Mouse (Mus musculus) heart, postnatal 0 days (tissue): ENCODE data around the gene Xkrx. TPM values are rescaled to one million over a fixed set of nuclear protein-coding genes. Genes with fewer than 3 reads are reported as not detected.

Experiments used
- ATAC-seq: fragments of 200-750 bp; cut with Nextera tagmentation; 2 replicates; pipeline ENCODE4 v1.8.0; 2017; ENCODE audit warnings: low read depth, moderate number of reproducible peaks, moderate library complexity; ENCODE audit not compliant: insufficient read depth
- DNase-seq: peaks from one replicate; pipeline ENCODE4 v3.0.0-alpha.2; 2016; ENCODE audit warnings: low spot score
- H3K27ac ChIP-seq: fragments of 300-500 bp; sonication (generic); 2 replicates; pipeline ENCODE4 v1.5.1; 2014; ENCODE audit warnings: low read depth, mild to moderate bottlenecking
- H3K27me3 ChIP-seq: fragments of 300-500 bp; sonication (generic); 2 replicates; pipeline ENCODE4 v1.6.1; 2014; ENCODE audit warnings: low read length, mixed read lengths; ENCODE audit not compliant: control insufficient read depth, insufficient read depth
- H3K36me3 ChIP-seq: fragments of 300-500 bp; sonication (generic); replicated peaks from 2 replicates; pipeline ENCODE4 v1.6.1; 2014; ENCODE audit warnings: low read length, mixed read lengths; ENCODE audit not compliant: control insufficient read depth, insufficient read depth
- H3K4me1 ChIP-seq: fragments of 300-500 bp; sonication (generic); 2 replicates; pipeline ENCODE4 v1.6.1; 2014; ENCODE audit warnings: antibody characterized with exemption; ENCODE audit not compliant: control insufficient read depth, insufficient read depth
- H3K4me2 ChIP-seq: fragments of 300-500 bp; sonication (generic); 2 replicates; pipeline ENCODE4 v1.6.1; 2014; ENCODE audit warnings: low read depth, mild to moderate bottlenecking, low read length, moderate library complexity
- H3K4me3 ChIP-seq: fragments of 300-500 bp; sonication (generic); 2 replicates; pipeline ENCODE4 v1.5.1; 2014; ENCODE audit warnings: low read depth, low read length
- H3K9ac ChIP-seq: fragments of 300-500 bp; sonication (generic); replicated peaks from 2 replicates; pipeline ENCODE4 v1.6.1; 2014; ENCODE audit warnings: low read depth, low read length, mixed read lengths
- H3K9me3 ChIP-seq: fragments of 300-500 bp; sonication (generic); replicated peaks from 2 replicates; pipeline ENCODE4 v1.6.1; 2016; ENCODE audit warnings: low read length; ENCODE audit not compliant: control insufficient read depth
- CTCF ChIP-seq: IDR thresholded peaks from 2 replicates; pipeline ENCODE4 v1.5.1; 2016; ENCODE audit warnings: antibody characterized with exemption, control low read depth, low read depth
- EP300 ChIP-seq: IDR thresholded peaks from 2 replicates; pipeline ENCODE4 v1.6.1; 2016; ENCODE audit warnings: antibody characterized with exemption, low read depth
- WGBS: fragments of 180-500 bp; shearing (Covaris S2); extraction: QIAGEN DNeasy Blood & Tissue Kit; methylation state at CpG from one replicate; pipeline ENCODE4 v1.1.7; 2014; 5-methylcytosine and 5-hydroxymethylcytosine counted together
- polyA plus RNA-seq: library from polyadenylated mRNA; unstranded; fragments of >200 nt; fragmentation: Nextera tagmentation; extraction: Ambion mirVana; gene quantifications from 2 replicates; pipeline ENCODE4 v1.2.1, GENCODE M21; 2015
- total RNA-seq: library from RNA; depleted of rRNA; stranded (reverse); fragments of >200 nt; gene quantifications from 2 replicates; pipeline ENCODE4 v1.2.3, GENCODE M21; 2014; ENCODE audit warnings: low replicate concordance

The Xkrx gene
- total and polyA plus RNA-seq, 2 experiments from 2014 or later = 0.31 TPM; not detected in 1

- TF ChIP-seq CTCF = no peak
- ATAC-seq = no peak
- Histone ChIP-seq H3K4me2 (no peak overlapping the region), H3K9ac (no peak overlapping the region), H3K4me1 (no peaks in the 10 kb centered on the region), H3K27me3 (no peaks in the 10 kb centered on the region), H3K27ac (no peak overlapping the region), H3K4me3 (no peak overlapping the region), H3K36me3 (no peaks in the 10 kb centered on the region), H3K9me3 (no peaks in the 10 kb centered on the region)
- WGBS = 88% methylated on average over 1 of the region's 1 CpGs
- no peak for DNase-seq
Measured at GRCm38 (mm10) chrX:134170584-134170983, 8.7 kb upstream of the Xkrx start.

GRCm38 (mm10) chrX:134163484-134163883 lies 1.6 kb upstream of the Xkrx start:
- no peak for DNase-seq
- Histone ChIP-seq H3K9ac (no peak overlapping the region), H3K27ac (no peak overlapping the region), H3K27me3 (no peaks in the 10 kb centered on the region), H3K9me3 (no peaks in the 10 kb centered on the region), H3K4me3 (no peak overlapping the region), H3K4me2 (no peak overlapping the region), H3K36me3 (no peaks in the 10 kb centered on the region), H3K4me1 (no peaks in the 10 kb centered on the region)
- 46% methylated on average over 4 of the region's 4 CpGs for WGBS
- no peak for TF ChIP-seq EP300
- TF ChIP-seq CTCF = no peak
- no peak for ATAC-seq

GRCm38 (mm10) chrX:134162826-134163225 lies 950 bp upstream of the Xkrx start:
- Histone ChIP-seq H3K9me3 (no peaks in the 10 kb centered on the region), H3K9ac (no peak overlapping the region), H3K27ac (no peak overlapping the region), H3K36me3 (no peaks in the 10 kb centered on the region), H3K4me1 (no peaks in the 10 kb centered on the region), H3K4me3 (peak overlapping the region; percentile 15; the same call in 1 of the 2 replicates), H3K27me3 (no peaks in the 10 kb centered on the region), H3K4me2 (peak overlapping the region; percentile 41; the same call in 1 of the 2 replicates)
- no peak for TF ChIP-seq CTCF
- no peak for TF ChIP-seq EP300
- 18% methylated on average over 11 of the region's 11 CpGs for WGBS
- DNase-seq (no peak), ATAC-seq (no peak)

GRCm38 (mm10) chrX:134160442-134160841 lies 1.4 kb downstream of the Xkrx start:
- ATAC-seq (no peak), DNase-seq (no peak)
- H3K4me1 ChIP-seq = no peaks in the 10 kb centered on the region
- H3K9me3 ChIP-seq = no peaks in the 10 kb centered on the region
- no peaks in the 10 kb centered on the region for H3K36me3 ChIP-seq
- WGBS = 54% methylated on average over 2 of the region's 2 CpGs
- H3K4me2 ChIP-seq = no peak overlapping the region
- H3K4me3 ChIP-seq = no peak overlapping the region
- H3K9ac ChIP-seq = no peak overlapping the region
- H3K27ac ChIP-seq = no peak overlapping the region
- no peak for TF ChIP-seq CTCF
- no peak for TF ChIP-seq EP300
- H3K27me3 ChIP-seq = no peaks in the 10 kb centered on the region

GRCm38 (mm10) chrX:134158151-134158550 lies 3.7 kb downstream of the Xkrx start:
- 43% methylated on average over 7 of the region's 7 CpGs for WGBS
- TF ChIP-seq EP300 (no peak), CTCF (no peak)
- Histone ChIP-seq H3K4me3 (no peak overlapping the region), H3K9ac (no peak overlapping the region), H3K36me3 (no peaks in the 10 kb centered on the region), H3K9me3 (no peaks in the 10 kb centered on the region), H3K4me2 (no peak overlapping the region), H3K27ac (no peak overlapping the region), H3K4me1 (no peaks in the 10 kb centered on the region), H3K27me3 (no peaks in the 10 kb centered on the region)
- DNase-seq (no peak), ATAC-seq (no peak)

- Histone ChIP-seq H3K9ac (no peak overlapping the region), H3K9me3 (no peaks in the 10 kb centered on the region), H3K4me3 (no peak overlapping the region), H3K27me3 (no peaks in the 10 kb centered on the region), H3K27ac (no peak overlapping the region), H3K36me3 (no peaks in the 10 kb centered on the region), H3K4me2 (no peak overlapping the region), H3K4me1 (no peaks in the 10 kb centered on the region)
- DNase-seq (no peak), ATAC-seq (no peak)
- 69% methylated on average over 4 of the region's 4 CpGs for WGBS
- TF ChIP-seq EP300 (no peak), CTCF (no peak)
Measured at GRCm38 (mm10) chrX:134141986-134142385, 19.9 kb downstream of the Xkrx start.
